Mouse (Mus musculus) 416B (cell line): Measurements from ENCODE around the gene Phactr2.
A peak's percentile ranks its signal among the peaks of the same experiment; 100 is the strongest.
"Not testable (repeated sequence)": the region's sequence is repeated elsewhere in the genome, so short reads cannot be mapped to it uniquely, and the experiment has no call there.

ENCODE experiments used
- DNase-seq: peaks from one replicate; pipeline ENCODE4 v3.0.0; 2011; ENCODE audit warnings: low read depth

The Phactr2 gene

GRCm38 (mm10) chr10:13473833-13474567 is at the start of gene Phactr2:
Phactr2 (minus strand) TSS chr10:13474412.
- DNase-seq: no peak

- DNase-seq: no peak
Measured at GRCm38 (mm10) chr10:13521857-13522256, 47.6 kb upstream of the Phactr2 start.

DNA sequence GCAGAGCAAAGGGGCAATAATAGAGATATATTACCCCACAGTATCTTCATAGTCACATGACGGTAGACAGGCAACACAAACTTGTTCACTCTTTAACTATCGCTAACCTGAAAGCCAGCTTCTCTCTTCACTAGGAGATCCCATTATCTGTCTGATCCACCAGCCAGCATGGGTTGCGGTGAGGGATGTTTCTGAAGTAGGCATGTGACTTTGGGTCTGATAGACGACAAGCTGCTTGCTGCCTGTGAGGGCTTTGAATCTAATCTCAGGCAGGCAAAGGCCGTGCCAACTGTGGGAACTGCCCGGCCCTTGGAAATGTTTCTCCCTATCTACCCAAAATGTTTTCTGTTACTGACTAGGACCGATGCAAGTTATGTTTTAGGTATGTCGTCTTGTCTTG is 28.2 kb upstream of the Phactr2 start:
- DNase-seq: no peak

GRCm38 (mm10) chr10:13501533-13501932 is 27.3 kb upstream of the Phactr2 start:
- not testable (repeated sequence) for DNase-seq

GRCm38 (mm10) chr10:13500938-13501496 is 26.8 kb upstream of the Phactr2 start:
- DNase-seq: peak; percentile 92

GRCm38 (mm10) chr10:13500473-13500872 is 26.3 kb upstream of the Phactr2 start:
- DNase-seq: no peak

DNA sequence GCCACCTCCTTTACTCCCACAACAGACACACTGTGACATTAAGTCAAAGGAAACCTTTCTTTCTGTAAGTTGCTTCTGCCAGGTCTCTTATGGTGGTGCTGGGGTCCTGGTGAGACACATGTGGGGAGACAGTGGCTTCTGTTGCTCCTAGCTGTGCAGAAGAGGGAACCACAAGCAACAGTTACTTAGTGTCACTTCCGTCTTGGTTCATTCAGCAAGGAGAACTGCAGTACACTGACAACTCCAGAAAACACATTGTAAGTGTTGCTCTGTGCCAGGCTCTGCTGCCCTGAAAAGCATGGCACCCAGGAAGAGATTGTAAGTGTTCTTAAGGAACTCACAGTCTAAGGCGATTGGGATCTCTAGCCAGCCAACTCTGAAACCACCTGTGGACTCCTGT is 25.1 kb upstream of the Phactr2 start, which contains the start of gene Fuca2:
Fuca2 (plus strand) TSS at position 210 of the 400 bp plus-strand sequence.
- peak; percentile 12 for DNase-seq

GRCm38 (mm10) chr10:13496315-13496714 is 22.1 kb upstream of the Phactr2 start:
- DNase-seq: no peak

GRCm38 (mm10) chr10:13493978-13494686 is 19.9 kb upstream of the Phactr2 start:
- DNase-seq: no peak

- DNase-seq: no peak
Measured at GRCm38 (mm10) chr10:13489671-13490070, 15.5 kb upstream of the Phactr2 start.

DNA sequence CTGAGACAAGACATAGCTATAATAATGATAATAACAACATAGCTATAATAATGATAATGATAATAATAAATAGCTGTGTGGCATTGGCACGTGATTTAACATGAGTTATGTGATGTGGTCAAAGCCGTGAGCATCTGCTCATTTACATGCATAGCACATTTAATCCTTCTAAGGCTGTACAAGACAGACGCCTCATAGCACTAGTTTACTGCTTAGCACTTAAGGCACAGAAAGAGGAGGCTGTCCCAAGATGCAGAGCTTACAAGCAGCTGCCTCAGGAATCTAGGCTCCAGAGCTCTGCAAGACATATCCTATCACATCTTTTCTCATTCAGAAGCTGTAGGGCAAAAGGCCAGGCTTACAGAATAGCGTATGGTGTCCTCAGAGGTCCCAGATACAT is 11.7 kb upstream of the Phactr2 start:
- no peak for DNase-seq

DNA sequence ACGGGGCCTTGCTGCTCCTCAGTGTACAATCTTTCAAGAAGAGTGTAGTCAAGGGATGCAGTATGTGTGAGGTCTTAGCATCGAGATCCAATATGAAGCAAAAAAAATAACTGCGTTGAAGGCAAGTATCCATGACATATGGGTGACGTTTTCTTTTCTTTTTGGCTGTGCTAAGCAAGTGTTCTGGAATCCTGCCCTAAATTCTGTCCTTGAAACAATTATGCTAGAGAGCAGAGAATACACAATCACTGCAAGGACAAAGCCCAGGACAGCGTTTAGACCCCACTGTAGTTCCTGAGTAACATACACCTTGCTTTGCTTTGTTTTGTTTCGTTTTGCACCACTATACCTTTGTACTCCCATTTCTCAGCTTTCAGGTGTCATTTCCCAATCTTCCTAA is 5.1 kb upstream of the Phactr2 start:
- no peak for DNase-seq

DNA sequence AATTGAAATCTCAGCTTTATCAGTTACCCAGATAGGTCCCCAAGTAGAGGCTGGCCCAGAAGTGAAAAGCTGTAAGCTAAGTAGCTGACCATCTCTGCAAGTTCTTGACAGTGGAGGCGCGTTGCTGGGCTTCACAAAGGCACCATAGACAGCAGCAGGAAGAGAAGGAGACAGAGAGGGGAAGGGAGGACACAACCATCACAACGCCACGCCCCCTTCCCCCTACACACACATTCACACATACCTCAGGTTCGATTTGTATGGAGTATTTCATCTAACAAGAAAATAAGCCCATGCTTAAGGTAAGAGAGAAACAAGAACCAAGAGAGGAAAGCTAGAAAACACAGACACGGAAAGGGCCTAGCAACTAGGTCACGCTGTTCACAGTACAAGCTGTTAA is 909 bp upstream of the Phactr2 start:
- DNase-seq: no peak

- DNase-seq: no peak
Measured at GRCm38 (mm10) chr10:13474568-13474955, 350 bp upstream of the Phactr2 start.

DNA sequence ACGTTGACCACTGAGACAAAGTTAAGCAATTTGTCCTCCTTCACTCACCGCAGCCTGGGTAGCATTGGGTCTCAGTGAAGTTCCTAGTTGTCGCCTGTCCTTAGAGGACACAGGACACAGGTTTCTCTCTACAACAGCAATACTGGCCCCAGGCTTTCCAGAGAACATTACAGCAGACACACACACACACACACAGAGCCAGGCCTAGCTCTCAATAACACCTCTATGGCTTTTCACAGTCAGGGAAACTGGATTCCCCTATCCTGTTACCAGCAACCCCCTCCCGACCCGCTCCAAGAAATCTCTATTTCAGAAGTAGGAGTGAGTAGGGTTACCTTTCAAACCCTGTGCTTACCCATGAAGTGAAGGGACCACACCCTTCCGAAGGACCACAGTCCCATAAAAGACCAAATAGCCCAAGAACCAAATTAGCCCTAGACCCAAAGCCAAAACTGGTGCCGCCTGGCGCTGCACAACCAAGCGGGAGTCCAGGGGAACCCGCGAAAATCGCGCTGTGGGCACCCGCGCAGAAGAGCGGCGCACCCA is 852 bp downstream of the Phactr2 start:
- DNase-seq: no peak

DNA sequence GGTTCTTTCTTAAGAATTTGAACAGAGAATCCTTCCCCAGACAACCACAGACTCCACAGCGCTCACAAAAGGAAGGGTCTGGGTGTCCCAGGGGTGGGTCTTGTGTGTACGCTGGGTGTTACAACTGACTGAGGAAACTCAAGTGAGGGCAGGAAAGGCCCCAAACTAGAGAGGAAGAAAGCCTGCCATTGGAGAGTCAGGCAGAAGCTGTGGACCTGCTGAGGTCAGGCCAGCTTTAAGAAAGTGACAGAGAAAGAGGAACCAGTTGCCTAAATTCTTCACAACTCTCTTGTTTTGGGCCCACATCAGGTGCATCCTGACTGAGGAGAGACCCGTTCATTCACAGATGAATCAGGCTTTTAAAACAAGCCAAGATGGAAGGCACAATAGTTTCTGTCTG is 4.0 kb downstream of the Phactr2 start:
- peak; percentile 22 for DNase-seq

GRCm38 (mm10) chr10:13468025-13468529 is 6.1 kb downstream of the Phactr2 start:
- DNase-seq: not testable (repeated sequence)

DNA sequence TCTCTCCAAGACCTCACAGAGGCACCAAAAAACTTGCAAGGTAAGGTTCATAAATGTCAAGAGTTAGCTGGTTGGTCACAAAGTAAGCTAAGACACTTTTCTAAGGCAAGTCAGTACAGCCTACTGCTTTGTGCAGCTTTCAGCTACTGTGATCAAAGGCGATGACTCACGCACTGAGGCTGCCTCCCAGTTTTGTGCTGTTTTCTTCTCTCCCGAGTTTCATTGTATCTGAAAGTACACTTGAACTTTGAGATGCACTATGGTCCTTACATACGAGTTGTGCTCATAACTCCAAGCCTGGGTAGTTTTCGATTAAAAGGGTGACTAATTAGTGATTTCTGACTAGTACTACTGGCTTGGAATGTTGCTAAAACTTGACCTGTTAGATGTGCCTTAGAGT is 7.3 kb downstream of the Phactr2 start:
- DNase-seq: no peak

GRCm38 (mm10) chr10:13464295-13464694 is 9.9 kb downstream of the Phactr2 start:
- not testable (repeated sequence) for DNase-seq

DNA sequence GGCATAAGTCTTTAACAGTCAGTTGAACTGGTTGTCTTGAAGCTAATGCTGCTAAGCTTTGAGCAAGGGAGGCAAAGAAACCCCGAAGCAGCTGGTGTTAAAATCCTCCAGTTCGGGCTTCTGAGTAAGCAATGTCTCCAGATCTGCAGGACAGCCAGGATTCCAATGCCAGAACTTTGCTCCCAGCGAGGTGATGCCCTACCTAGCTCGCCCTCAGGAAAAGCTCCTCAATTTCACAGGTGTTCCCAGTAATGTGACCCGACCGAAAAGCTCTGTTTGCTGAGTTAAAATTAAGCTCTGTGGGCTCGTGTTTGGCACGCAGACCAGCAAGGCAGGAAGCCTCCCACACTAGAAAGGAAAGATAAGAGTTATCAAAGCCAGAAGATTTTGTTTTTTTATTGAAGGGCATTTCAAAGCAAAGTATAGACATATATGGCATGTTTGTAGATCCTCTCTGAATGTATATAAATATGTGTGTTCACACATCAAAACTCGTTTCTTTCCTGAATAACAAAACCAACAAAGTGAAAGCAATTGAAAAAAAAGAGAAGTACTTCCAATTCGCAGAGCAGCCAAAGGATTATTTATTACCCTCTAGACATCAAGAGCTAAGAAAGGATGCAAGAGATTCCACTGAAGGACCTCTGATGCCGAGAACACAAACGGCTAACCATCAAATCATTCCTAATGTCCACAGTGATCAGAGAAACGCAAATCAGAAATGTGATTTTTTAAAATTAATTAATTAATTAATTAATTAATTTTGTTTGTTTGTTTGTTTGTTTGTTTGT is 20.8 kb downstream of the Phactr2 start:
- peak; percentile 45 for DNase-seq

DNA sequence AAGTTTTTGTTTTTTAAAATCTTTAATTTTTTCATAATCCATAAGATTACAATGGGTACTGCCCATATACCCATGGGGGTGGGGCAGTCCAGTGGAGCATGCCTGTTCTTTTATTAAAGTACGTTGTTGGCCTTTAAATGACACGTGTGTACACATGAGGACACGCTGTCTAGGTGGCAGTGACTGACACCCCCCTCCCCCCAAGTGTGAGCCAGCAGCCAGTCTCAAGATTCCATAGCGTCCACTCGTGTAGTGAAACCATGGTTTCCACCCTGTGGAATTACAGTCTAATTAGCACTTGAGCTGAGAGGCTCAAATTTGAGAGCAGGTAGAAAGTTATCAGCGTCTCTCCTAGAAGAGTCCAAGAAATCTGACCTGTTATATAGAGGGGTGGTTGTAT is 22.6 kb downstream of the Phactr2 start:
- no peak for DNase-seq
